11 mouse cellular contexts compared by ENCODE assay signal in the genomic region with DNA sequence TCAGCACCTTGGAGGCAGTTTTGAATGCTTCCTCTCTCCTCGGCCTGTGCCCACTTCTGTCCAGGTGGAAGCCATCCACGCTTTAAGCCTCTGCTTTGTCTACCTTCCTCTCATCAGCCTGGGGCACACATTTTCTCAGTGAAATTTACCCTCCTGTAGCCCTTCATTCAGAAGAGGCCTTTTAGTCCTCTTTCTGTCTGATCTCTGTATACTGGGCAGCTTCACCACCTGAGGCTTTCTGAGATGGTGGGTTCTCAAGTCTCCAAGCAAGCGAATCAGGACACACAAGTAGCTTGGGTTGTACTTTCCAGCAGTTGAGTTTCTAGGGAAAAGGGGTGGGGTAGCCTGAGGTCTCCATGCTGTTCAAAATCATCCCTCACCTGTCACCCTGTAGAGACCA. TPM values are rescaled to one million over a fixed set of nuclear protein-coding genes. Genes with fewer than 3 reads are reported as not detected.
DNase-seq lines count a peak whose midpoint lies in the region; ATAC-seq and TF ChIP-seq lines count a peak whose summit lies in the region.
"Had no signal": no experiment of that assay in that cellular context is flagged by ENCODE, and none has a peak within 500 bp of the region (broad histone marks: within the 10 kb centered on the region; RNA-seq: fewer than 3 reads in every experiment).

No protein-coding gene starts in this region.

- WGBS in heart, embryonic 13.5 days, result 91% methylated on average over 3 of the region's 3 CpGs
- 33% methylated on average over 3 of the region's 3 CpGs for WGBS in bone marrow, adult 2 months
- 93% methylated on average over 3 of the region's 3 CpGs for WGBS in hindbrain, embryonic 13.5 days
- 48% methylated on average over 3 of the region's 3 CpGs for WGBS in macrophage (ENCODE audit: missing documents)

- peak overlapping the region; percentile 75; the same call in 1 of the 2 replicates for H3K4me3 ChIP-seq in heart, embryonic 13.5 days
- H3K4me3 ChIP-seq in bone marrow, adult 2 months (replicated peaks; ENCODE audit: control insufficient read depth, low read depth, low read length), result peak overlapping the region; percentile 82
- H3K4me3 ChIP-seq in hindbrain, embryonic 13.5 days, result peak overlapping the region; percentile 66; the same call in 1 of the 2 replicates
- H3K4me3 ChIP-seq in macrophage (ENCODE audit: inconsistent target), result peak overlapping the region; percentile 94

- H3K36me3 ChIP-seq in heart, embryonic 13.5 days, result peaks cover 22% of the 10 kb centered on the region
- peaks cover 30% of the 10 kb centered on the region for H3K36me3 ChIP-seq in hindbrain, embryonic 13.5 days
- peaks cover 27% of the 10 kb centered on the region; the same call in 1 of the 2 replicates for H3K36me3 ChIP-seq in macrophage (ENCODE audit: inconsistent target)

- DNase-seq in heart, postnatal 10 days, result no peak
- no peak for DNase-seq in adrenal gland, postnatal 4 days (ENCODE audit: low spot score in 2 of 2)
- no peak for DNase-seq in layer of hippocampus, postnatal 25 days (ENCODE audit: extremely low spot score in 1 of 2, low spot score in 1 of 2)
- no peak for DNase-seq in adrenal gland, adult (ENCODE audit: inconsistent age in 2 of 2, low spot score in 1 of 2)
- DNase-seq: adrenal gland, postnatal 10 days; kidney, postnatal 36 days had no signal

- no peaks in the 10 kb centered on the region for H3K9me3 ChIP-seq in heart, embryonic 13.5 days
- no peaks in the 10 kb centered on the region for H3K9me3 ChIP-seq in hindbrain, embryonic 13.5 days

- peaks cover 16% of the 10 kb centered on the region for H3K27me3 ChIP-seq in heart, embryonic 13.5 days (replicated peaks)
- H3K27me3 ChIP-seq in hindbrain, embryonic 13.5 days, result peaks cover 6% of the 10 kb centered on the region; the same call in 1 of the 2 replicates

- peaks cover 26% of the 10 kb centered on the region for H3K4me1 ChIP-seq in heart, embryonic 13.5 days
- peaks cover 2% of the 10 kb centered on the region; the same call in 1 of the 2 replicates for H3K4me1 ChIP-seq in bone marrow, adult 2 months (ENCODE audit: control insufficient read depth, insufficient read depth, low read length)
- peaks cover 22% of the 10 kb centered on the region for H3K4me1 ChIP-seq in hindbrain, embryonic 13.5 days (replicated peaks)

- no peak for TF ChIP-seq POLR2A in bone marrow, adult 2 months (IDR thresholded peaks at IDR 0.05; ENCODE audit: borderline replicate concordance, control insufficient read depth, low read depth, low read length)

- H3K79me2 ChIP-seq in macrophage (ENCODE audit: inconsistent target), result peaks cover 49% of the 10 kb centered on the region

- H3K9ac ChIP-seq in heart, embryonic 13.5 days, result no peak overlapping the region
- H3K9ac ChIP-seq in hindbrain, embryonic 13.5 days, result no peak overlapping the region

- no peak for ATAC-seq in heart, embryonic 13.5 days (ENCODE audit: extremely low read depth, insufficient number of reproducible peaks, low FRiP score, low TSS enrichment)
- no peak for ATAC-seq in hindbrain, embryonic 13.5 days (ENCODE audit: low FRiP score)

- H3K27ac ChIP-seq in heart, embryonic 13.5 days (replicated peaks), result no peak overlapping the region
- peak overlapping the region; percentile 89; the same call in 1 of the 2 replicates for H3K27ac ChIP-seq in bone marrow, adult 2 months (ENCODE audit: control insufficient read depth, insufficient read depth, low read depth, low read length, poor library complexity)
- no peak overlapping the region for H3K27ac ChIP-seq in hindbrain, embryonic 13.5 days
- peak overlapping the region; percentile 89 for H3K27ac ChIP-seq in macrophage

- peak overlapping the region; percentile 89 for H3K4me2 ChIP-seq in heart, embryonic 13.5 days
- H3K4me2 ChIP-seq in hindbrain, embryonic 13.5 days, result peak overlapping the region; percentile 93

- TF ChIP-seq CTCF in bone marrow, adult 2 months (IDR thresholded peaks at IDR 0.05; ENCODE audit: control insufficient read depth, insufficient read depth, low read length), result no peak

- intact Hi-C loops in heart, postnatal 10 days (cut with DNase I), result no loop called here

RNA-seq across cellular contexts. Expression of a gene that starts 1.5 kb away (rescaled TPM):
- 43.5 and 44.2 TPM in 2 replicates for polyA plus RNA-seq in heart, embryonic 13.5 days (2015; fragmentation: Nextera tagmentation; extraction: Ambion mirVana)
- 10 to 100 TPM; 12.2 to 12.7 TPM for total RNA-seq in heart, postnatal 10 days (2021)
- polyA plus RNA-seq in bone marrow, adult 2 months (2011; ENCODE audit: insufficient read depth, insufficient read length, low replicate concordance, missing spikeins), result 57.1 and 170 TPM in 2 replicates
- polyA plus RNA-seq in hindbrain, embryonic 13.5 days (2015; fragmentation: Nextera tagmentation; extraction: Ambion mirVana), result 43.6 and 44.4 TPM in 2 replicates
- 100 to 1,000 TPM in 2 of 26 experiments, 10 to 100 TPM in 24; 14.2 to 128 (median 48.1) TPM for total RNA-seq in macrophage (2018; cell fraction: chromatin; rRNA removed)
- 100 to 1,000 TPM in 12 of 26 experiments, 10 to 100 TPM in 14; 52.4 to 132 (median 97.4) TPM for total RNA-seq in macrophage (2018; cell fraction: cytosol; rRNA removed)
- 100 to 1,000 TPM in 6 of 26 experiments, 10 to 100 TPM in 20; 27.0 to 168 (median 66.2) TPM for total RNA-seq in macrophage (2018; cell fraction: nucleus; rRNA removed)
- 74.5 to 107 TPM (median 89.4 TPM) in 3 replicates for polyA plus RNA-seq in macrophage (2018)
- 10 to 100 TPM; 30.2 to 31.1 TPM for total RNA-seq in adrenal gland, postnatal 4 days (2021)
- total RNA-seq in layer of hippocampus, postnatal 25 days (2021), result 10 to 100 TPM; 32.2 to 39.5 TPM

RNA-seq across cellular contexts. Expression of a gene that starts 5.9 kb away (rescaled TPM):
- not detected in 2 replicates for polyA plus RNA-seq in heart, embryonic 13.5 days (2015; fragmentation: Nextera tagmentation; extraction: Ambion mirVana)
- not detected for total RNA-seq in heart, postnatal 10 days (2021)
- polyA plus RNA-seq in bone marrow, adult 2 months (2011; ENCODE audit: insufficient read depth, insufficient read length, low replicate concordance, missing spikeins), result not detected in 2 replicates
- not detected in 2 replicates for polyA plus RNA-seq in hindbrain, embryonic 13.5 days (2015; fragmentation: Nextera tagmentation; extraction: Ambion mirVana)
- total RNA-seq in macrophage (2018; cell fraction: chromatin; rRNA removed), result not detected
- not detected for total RNA-seq in macrophage (2018; cell fraction: cytosol; rRNA removed)
- not detected for total RNA-seq in macrophage (2018; cell fraction: nucleus; rRNA removed)
- not detected in 3 replicates for polyA plus RNA-seq in macrophage (2018)
- total RNA-seq in adrenal gland, postnatal 4 days (2021), result not detected
- total RNA-seq in layer of hippocampus, postnatal 25 days (2021), result not detected
- total RNA-seq: adrenal gland, postnatal 10 days; neutrophil, adult 5-6 weeks had no signal

RNA-seq across cellular contexts. Expression of a gene that starts 12.2 kb away (rescaled TPM):
- polyA plus RNA-seq in heart, embryonic 13.5 days (2015; fragmentation: Nextera tagmentation; extraction: Ambion mirVana), result 15.2 and 17.1 TPM in 2 replicates
- 10 to 100 TPM in 1 of 2 experiments, 1 to 10 TPM in 1; 8.6 to 10.7 TPM for total RNA-seq in heart, postnatal 10 days (2021)
- 20.0 and 20.3 TPM in 2 replicates for polyA plus RNA-seq in bone marrow, adult 2 months (2011; ENCODE audit: insufficient read depth, insufficient read length, low replicate concordance, missing spikeins)
- polyA plus RNA-seq in hindbrain, embryonic 13.5 days (2015; fragmentation: Nextera tagmentation; extraction: Ambion mirVana), result 36.0 and 42.4 TPM in 2 replicates
- 10 to 100 TPM in 6 of 26 experiments, 1 to 10 TPM in 20; 2.8 to 16.7 (median 6.9) TPM for total RNA-seq in macrophage (2018; cell fraction: chromatin; rRNA removed)
- total RNA-seq in macrophage (2018; cell fraction: cytosol; rRNA removed), result 1 to 10 TPM in 8 of 26 experiments, under 1 TPM in 18; 0.38 to 2.1 (median 0.81) TPM
- 10 to 100 TPM in 6 of 26 experiments, 1 to 10 TPM in 20; 2.0 to 15.0 (median 8.1) TPM for total RNA-seq in macrophage (2018; cell fraction: nucleus; rRNA removed)
- polyA plus RNA-seq in macrophage (2018), result 1.5 to 3.2 TPM (median 1.9 TPM) in 3 replicates
- total RNA-seq in adrenal gland, postnatal 4 days (2021), result 10 to 100 TPM; 23.6 to 24.3 TPM
- 10 to 100 TPM; 53.7 to 65.7 TPM for total RNA-seq in layer of hippocampus, postnatal 25 days (2021)

RNA-seq across cellular contexts. Expression of a gene that starts 20.9 kb away (rescaled TPM):
- 34.7 and 36.1 TPM in 2 replicates for polyA plus RNA-seq in heart, embryonic 13.5 days (2015; fragmentation: Nextera tagmentation; extraction: Ambion mirVana)
- 100 to 1,000 TPM in 1 of 2 experiments, 10 to 100 TPM in 1; 91.5 to 103 TPM for total RNA-seq in heart, postnatal 10 days (2021)
- 7.4 and 7.5 TPM in 2 replicates for polyA plus RNA-seq in bone marrow, adult 2 months (2011; ENCODE audit: insufficient read depth, insufficient read length, low replicate concordance, missing spikeins)
- polyA plus RNA-seq in hindbrain, embryonic 13.5 days (2015; fragmentation: Nextera tagmentation; extraction: Ambion mirVana), result 19.1 and 20.2 TPM in 2 replicates
- not detected for total RNA-seq in macrophage (2018; cell fraction: chromatin; rRNA removed)
- not detected for total RNA-seq in macrophage (2018; cell fraction: cytosol; rRNA removed)
- total RNA-seq in macrophage (2018; cell fraction: nucleus; rRNA removed), result not detected
- 0.15 TPM in 1 of 3 replicates, not detected in the others for polyA plus RNA-seq in macrophage (2018)
- 10 to 100 TPM; 45.2 to 47.3 TPM for total RNA-seq in adrenal gland, postnatal 4 days (2021)
- total RNA-seq in layer of hippocampus, postnatal 25 days (2021), result 10 to 100 TPM; 10.6 to 14.8 TPM
- total RNA-seq: neutrophil, adult 5-6 weeks had no signal

RNA-seq across cellular contexts. Expression of a gene that starts 22.5 kb away (rescaled TPM):
- polyA plus RNA-seq in heart, embryonic 13.5 days (2015; fragmentation: Nextera tagmentation; extraction: Ambion mirVana), result 4.9 and 5.0 TPM in 2 replicates
- total RNA-seq in heart, postnatal 10 days (2021), result not detected
- polyA plus RNA-seq in bone marrow, adult 2 months (2011; ENCODE audit: insufficient read depth, insufficient read length, low replicate concordance, missing spikeins), result 2.1 TPM in 1 of 2 replicates, not detected in the other
- polyA plus RNA-seq in hindbrain, embryonic 13.5 days (2015; fragmentation: Nextera tagmentation; extraction: Ambion mirVana), result 79.2 and 83.9 TPM in 2 replicates
- 1 to 10 TPM in 2 of 26 experiments, under 1 TPM in 17, not detected in 7; 0.19 to 1.7 (median 0.63) TPM for total RNA-seq in macrophage (2018; cell fraction: chromatin; rRNA removed)
- under 1 TPM in 22 of 26 experiments, not detected in 4; 0.04 to 0.17 (median 0.07) TPM for total RNA-seq in macrophage (2018; cell fraction: cytosol; rRNA removed)
- total RNA-seq in macrophage (2018; cell fraction: nucleus; rRNA removed), result 1 to 10 TPM in 1 of 26 experiments, under 1 TPM in 13, not detected in 12; 0.22 to 2.0 (median 0.41) TPM
- polyA plus RNA-seq in macrophage (2018), result 0.12 TPM in 1 of 3 replicates, not detected in the others
- 1 to 10 TPM; 4.0 to 6.0 TPM for total RNA-seq in adrenal gland, postnatal 4 days (2021)
- 10 to 100 TPM; 44.6 to 52.6 TPM for total RNA-seq in layer of hippocampus, postnatal 25 days (2021)

Comparison
In these comparisons a context has a peak if more than half of its experiments do, and no peak if none do; other contexts are left out.
1. H3K27ac ChIP-seq: peak in bone marrow, adult 2 months (single experiment) and macrophage (single experiment); none in heart, embryonic 13.5 days (single experiment) and hindbrain, embryonic 13.5 days (single experiment).
2. Peak in every context shown above with its lines, with median percentiles within 50 percentile points of each other: H3K4me3 ChIP-seq.